Comparison of ENCODE assay signal across 8 mouse cellular contexts in genomic region chr6:133206173-133206572, GRCm38 (mm10).
A peak's percentile ranks its signal among the peaks of the same experiment; 100 is the strongest.
DNase-seq lines count a peak whose midpoint lies in the region; ATAC-seq and TF ChIP-seq lines count a peak whose summit lies in the region.

No protein-coding gene starts in this region.

- TF ChIP-seq CTCF in MEL (IDR thresholded peaks at IDR 0.05 in 2 of 3, conservative IDR thresholded peaks at IDR 0.05 in 1 of 3; ENCODE audit: control insufficient read depth in 1 of 3, insufficient read depth in 1 of 3, low read depth in 2 of 3, low read length in 3 of 3, poor library complexity in 1 of 3, severe bottlenecking in 1 of 3): peak in 2 of 3 experiments; percentile 25 to 37; a peak in 4 of 6 replicates
- peak; percentile 86 for TF ChIP-seq CTCF in layer of hippocampus, adult 2 months (conservative IDR thresholded peaks at IDR 0.05)

- H3K36me3 ChIP-seq in heart, embryonic 11.5 days (ENCODE audit: control insufficient read depth, insufficient read depth, low read length): no peaks in the 10 kb centered on the region
- no peaks in the 10 kb centered on the region for H3K36me3 ChIP-seq in MEL (ENCODE audit: control insufficient read depth in 1 of 2, insufficient read depth in 2 of 2, low read length in 2 of 2)

- no peak overlapping the region for H3K4me3 ChIP-seq in heart, embryonic 11.5 days (ENCODE audit: low read depth, low read length)
- H3K4me3 ChIP-seq in MEL (ENCODE audit: control insufficient read depth in 1 of 2, insufficient read depth in 1 of 2, low read depth in 2 of 2, low read length in 2 of 2): no peak overlapping the region
- H3K4me3 ChIP-seq in layer of hippocampus, adult 2 months: no peak overlapping the region

- WGBS in heart, embryonic 11.5 days (ENCODE audit: insufficient replicate concordance): 1% methylated on average over 3 of the region's 3 CpGs

- TF ChIP-seq RAD21 in MEL (IDR thresholded peaks at IDR 0.05; ENCODE audit: low read depth, low read length): peak; percentile 42

- H3K9ac ChIP-seq in heart, embryonic 11.5 days (ENCODE audit: low read depth, low read length): no peak overlapping the region
- H3K9ac ChIP-seq in MEL (ENCODE audit: control insufficient read depth, low read depth, low read length, poor library complexity, severe bottlenecking): no peak overlapping the region

- no peak for ATAC-seq in heart, embryonic 11.5 days (replicated peaks; ENCODE audit: insufficient number of reproducible peaks, low FRiP score, low TSS enrichment)
- ATAC-seq in granulocyte monocyte progenitor cell, adult 5-6 weeks (replicated peaks; ENCODE audit: poor library complexity, severe bottlenecking): peak; percentile 53; the same call in 1 of the 2 replicates

- no peaks in the 10 kb centered on the region for H3K79me2 ChIP-seq in MEL (ENCODE audit: control insufficient read depth, insufficient read depth, low read length, poor library complexity)

- no peak overlapping the region for H3K4me2 ChIP-seq in heart, embryonic 11.5 days

- H3K27me3 ChIP-seq in heart, embryonic 11.5 days (ENCODE audit: control insufficient read depth, insufficient read depth, low read length): no peaks in the 10 kb centered on the region
- no peaks in the 10 kb centered on the region for H3K27me3 ChIP-seq in MEL (ENCODE audit: control insufficient read depth in 1 of 2, insufficient read depth in 2 of 2, low read length in 2 of 2)

- no peak overlapping the region for H3K27ac ChIP-seq in heart, embryonic 11.5 days (ENCODE audit: low read depth, low read length)
- H3K27ac ChIP-seq in MEL (ENCODE audit: control insufficient read depth, low read depth, low read length): no peak overlapping the region
- H3K27ac ChIP-seq in layer of hippocampus, adult 2 months: no peak overlapping the region

- H3K4me1 ChIP-seq in heart, embryonic 11.5 days (ENCODE audit: control insufficient read depth, insufficient read depth, low read length): no peaks in the 10 kb centered on the region
- no peaks in the 10 kb centered on the region for H3K4me1 ChIP-seq in MEL (ENCODE audit: control insufficient read depth in 1 of 2, insufficient read depth in 2 of 2, low read length in 2 of 2)

- peak; percentile 21 for DNase-seq in heart, adult 8-10 months (ENCODE audit: low spot score)
- DNase-seq in MEL (ENCODE audit: low read depth, low spot score): no peak
- peak; percentile 22 to 64 for DNase-seq in cerebellum, postnatal 25 days
- peak; percentile 5 to 61 for DNase-seq in layer of hippocampus, adult 2 months (ENCODE audit: low spot score in 2 of 2)
- DNase-seq in lung, postnatal 14 days: peak; percentile 63
- DNase-seq in right cerebral cortex, postnatal 14 days: peak; percentile 49

- no peaks in the 10 kb centered on the region for H3K9me3 ChIP-seq in heart, embryonic 11.5 days (replicated peaks; ENCODE audit: control insufficient read depth, low read length)
- no peaks in the 10 kb centered on the region for H3K9me3 ChIP-seq in MEL (replicated peaks; ENCODE audit: insufficient read depth, low read length)

- no peak for TF ChIP-seq EP300 in MEL (IDR thresholded peaks at IDR 0.05; ENCODE audit: low read depth in 1 of 2, low read length in 2 of 2)

- TF ChIP-seq POLR2A in MEL (IDR thresholded peaks at IDR 0.05; ENCODE audit: control insufficient read depth in 1 of 2, insufficient read depth in 1 of 2, low read depth in 1 of 2, low read length in 2 of 2, poor library complexity in 1 of 2): no peak

TF ChIP-seq in MEL, 35 proteins besides CTCF, POLR2A, EP300 and RAD21:
- TF ChIP-seq MEF2A (IDR thresholded peaks at IDR 0.05; ENCODE audit: extremely low read depth, insufficient replicate concordance, low read depth, low read length, poor library complexity, severe bottlenecking): no peak
- TF ChIP-seq ZC3H11A (IDR thresholded peaks at IDR 0.05; ENCODE audit: low read depth, low read length): peak; percentile 28; the same call in 1 of the 2 replicates
- peak; percentile 43 for TF ChIP-seq SMC3 (IDR thresholded peaks at IDR 0.05; ENCODE audit: low read depth, low read length)
